Mouse (Mus musculus) liver, embryonic 13.5 days (tissue): ENCODE measurements at regions not wholly inside any gene's neighbourhood (a gene's known extent, or its start where the extent isn't known, plus 50 kb on each side); places are given as distances from the start of the nearest gene placed in this dataset.

ENCODE experiments used
- ATAC-seq: fragments of 200-750 bp; cut with Nextera tagmentation; 2 replicates; pipeline ENCODE4 v1.8.0; 2017; ENCODE audit warnings: low read depth, mild to moderate bottlenecking, moderate number of reproducible peaks, moderate library complexity
- DNase-seq: peaks from one replicate; pipeline ENCODE4 v3.0.0; 2022
- H3K27ac ChIP-seq: fragments of 300-500 bp; sonication (generic); 2 replicates; pipeline ENCODE4 v1.5.1; 2015; ENCODE audit warnings: moderate library complexity, mild to moderate bottlenecking, inconsistent platforms
- H3K27me3 ChIP-seq: fragments of 300-500 bp; sonication (generic); 2 replicates; pipeline ENCODE4 v1.6.1; 2015; ENCODE audit warnings: mild to moderate bottlenecking, inconsistent platforms
- H3K36me3 ChIP-seq: fragments of 300-500 bp; sonication (generic); 2 replicates; pipeline ENCODE4 v1.6.1; 2015; ENCODE audit warnings: mild to moderate bottlenecking, inconsistent platforms
- H3K4me1 ChIP-seq: fragments of 300-500 bp; sonication (generic); replicated peaks from 2 replicates; pipeline ENCODE4 v1.6.1; 2015; ENCODE audit warnings: inconsistent platforms
- H3K4me2 ChIP-seq: fragments of 300-500 bp; sonication (generic); 2 replicates; pipeline ENCODE4 v1.6.1; 2015; ENCODE audit warnings: inconsistent platforms, mild to moderate bottlenecking, moderate library complexity
- H3K4me3 ChIP-seq: fragments of 300-500 bp; sonication (generic); replicated peaks from 2 replicates; pipeline ENCODE4 v1.5.1; 2015; ENCODE audit warnings: mild to moderate bottlenecking, inconsistent platforms
- H3K9ac ChIP-seq: fragments of 300-500 bp; sonication (generic); 2 replicates; pipeline ENCODE4 v1.6.1; 2015; ENCODE audit warnings: mild to moderate bottlenecking, inconsistent platforms
- H3K9me3 ChIP-seq: fragments of 300-500 bp; sonication (generic); replicated peaks from 2 replicates; pipeline ENCODE4 v1.6.1; 2016; ENCODE audit warnings: inconsistent platforms
- WGBS: fragments of 180-500 bp; shearing (Covaris S2); methylation state at CpG from one replicate; pipeline ENCODE4 v1.1.7; 2015; ENCODE audit not compliant: insufficient replicate concordance; 5-methylcytosine and 5-hydroxymethylcytosine counted together

GRCm38 (mm10) chr6:31995977-31996376 lies 54.1 kb upstream of the 1700012A03Rik start:
- H3K4me2 ChIP-seq = no peak overlapping the region
- no peak overlapping the region for H3K4me3 ChIP-seq
- ATAC-seq = no peak
- H3K9me3 ChIP-seq = no peaks in the 10 kb centered on the region
- no peak for DNase-seq
- no peak overlapping the region for H3K27ac ChIP-seq
- 66% methylated on average over 7 of the region's 7 CpGs for WGBS
- H3K4me1 ChIP-seq = no peaks in the 10 kb centered on the region
- no peaks in the 10 kb centered on the region for H3K27me3 ChIP-seq
- no peak overlapping the region for H3K9ac ChIP-seq
- no peaks in the 10 kb centered on the region for H3K36me3 ChIP-seq

- no peaks in the 10 kb centered on the region for H3K4me1 ChIP-seq
- no peaks in the 10 kb centered on the region for H3K27me3 ChIP-seq
- no peak overlapping the region for H3K9ac ChIP-seq
- DNase-seq = no peak
- no peaks in the 10 kb centered on the region for H3K9me3 ChIP-seq
- no peak overlapping the region for H3K4me2 ChIP-seq
- H3K27ac ChIP-seq = no peak overlapping the region
- H3K36me3 ChIP-seq = no peaks in the 10 kb centered on the region
- H3K4me3 ChIP-seq = no peak overlapping the region
- WGBS = 47% methylated on average over 4 of the region's 4 CpGs
- no peak for ATAC-seq
Observed at GRCm38 (mm10) chr6:31995249-31995648, 54.8 kb upstream of the 1700012A03Rik start.

- Histone ChIP-seq H3K36me3 (no peaks in the 10 kb centered on the region), H3K27ac (no peak overlapping the region), H3K4me2 (no peak overlapping the region), H3K27me3 (no peaks in the 10 kb centered on the region), H3K9me3 (no peaks in the 10 kb centered on the region), H3K4me3 (no peak overlapping the region), H3K9ac (no peak overlapping the region), H3K4me1 (no peaks in the 10 kb centered on the region)
- WGBS = 33% methylated on average over 3 of the region's 3 CpGs
- ATAC-seq (no peak), DNase-seq (no peak)
Observed at GRCm38 (mm10) chr6:31985698-31986097, 64.3 kb upstream of the 1700012A03Rik start.

- Histone ChIP-seq H3K4me1 (no peaks in the 10 kb centered on the region), H3K4me2 (no peak overlapping the region), H3K27ac (no peak overlapping the region), H3K9ac (no peak overlapping the region), H3K36me3 (no peaks in the 10 kb centered on the region), H3K27me3 (no peaks in the 10 kb centered on the region), H3K4me3 (no peak overlapping the region), H3K9me3 (no peaks in the 10 kb centered on the region)
- no peak for DNase-seq
- WGBS = 66% methylated on average over 6 of the region's 6 CpGs
- ATAC-seq = no peak
Observed at GRCm38 (mm10) chr6:31976705-31977104, 73.3 kb upstream of the 1700012A03Rik start.

GRCm38 (mm10) chr6:31948063-31948481 lies 102.0 kb upstream of the 1700012A03Rik start:
- H3K4me3 ChIP-seq = no peak overlapping the region
- H3K4me2 ChIP-seq = no peak overlapping the region
- no peaks in the 10 kb centered on the region for H3K36me3 ChIP-seq
- ATAC-seq (no peak), DNase-seq (no peak)
- 34% methylated on average over 4 of the region's 4 CpGs for WGBS
- H3K4me1 ChIP-seq = no peaks in the 10 kb centered on the region
- no peak overlapping the region for H3K27ac ChIP-seq
- H3K9me3 ChIP-seq = no peaks in the 10 kb centered on the region
- H3K27me3 ChIP-seq = no peaks in the 10 kb centered on the region
- H3K9ac ChIP-seq = no peak overlapping the region

GRCm38 (mm10) chr6:31946572-31946971 lies 103.5 kb upstream of the 1700012A03Rik start:
- DNase-seq (no peak), ATAC-seq (no peak)
- H3K9me3 ChIP-seq = no peaks in the 10 kb centered on the region

GRCm38 (mm10) chr6:31945347-31945746 lies 104.7 kb upstream of the 1700012A03Rik start:
- WGBS = 64% methylated on average over 7 of the region's 7 CpGs
- H3K27ac ChIP-seq = no peak overlapping the region
- H3K9me3 ChIP-seq = no peaks in the 10 kb centered on the region
- H3K4me1 ChIP-seq = no peaks in the 10 kb centered on the region
- H3K36me3 ChIP-seq = no peaks in the 10 kb centered on the region
- H3K9ac ChIP-seq = no peak overlapping the region
- H3K4me3 ChIP-seq = no peak overlapping the region
- DNase-seq (no peak), ATAC-seq (no peak)
- H3K27me3 ChIP-seq = no peaks in the 10 kb centered on the region
- H3K4me2 ChIP-seq = no peak overlapping the region

More at GRCm38 (mm10) chr6:31946572-31946971, 103.5 kb upstream of the 1700012A03Rik start:
- 51% methylated on average over 5 of the region's 5 CpGs for WGBS
- Histone ChIP-seq H3K4me3 (no peak overlapping the region), H3K9ac (no peak overlapping the region), H3K4me2 (no peak overlapping the region), H3K36me3 (no peaks in the 10 kb centered on the region), H3K4me1 (no peaks in the 10 kb centered on the region), H3K27ac (no peak overlapping the region), H3K27me3 (no peaks in the 10 kb centered on the region)

- ATAC-seq = no peak
- no peaks in the 10 kb centered on the region for H3K36me3 ChIP-seq
- H3K9me3 ChIP-seq = no peaks in the 10 kb centered on the region
- DNase-seq = no peak
- no peak overlapping the region for H3K9ac ChIP-seq
- no peaks in the 10 kb centered on the region for H3K27me3 ChIP-seq
- H3K4me2 ChIP-seq = no peak overlapping the region
- WGBS = 71% methylated on average over 8 of the region's 8 CpGs
- H3K4me1 ChIP-seq = no peaks in the 10 kb centered on the region
- no peak overlapping the region for H3K27ac ChIP-seq
- no peak overlapping the region for H3K4me3 ChIP-seq
Observed at GRCm38 (mm10) chr6:31944546-31944945, 105.5 kb upstream of the 1700012A03Rik start.

GRCm38 (mm10) chr6:31942696-31943095 lies 107.3 kb upstream of the 1700012A03Rik start:
- H3K9me3 ChIP-seq = no peaks in the 10 kb centered on the region
- 49% methylated on average over 4 of the region's 4 CpGs for WGBS
- no peak for DNase-seq
- no peaks in the 10 kb centered on the region for H3K4me1 ChIP-seq
- H3K4me2 ChIP-seq = no peak overlapping the region
- no peaks in the 10 kb centered on the region for H3K27me3 ChIP-seq
- no peak for ATAC-seq
- no peak overlapping the region for H3K9ac ChIP-seq
- no peaks in the 10 kb centered on the region for H3K36me3 ChIP-seq
- no peak overlapping the region for H3K27ac ChIP-seq
- H3K4me3 ChIP-seq = no peak overlapping the region

GRCm38 (mm10) chr6:31938216-31938814 lies 111.7 kb upstream of the 1700012A03Rik start:
- 7% methylated on average over 20 of the region's 20 CpGs for WGBS
- DNase-seq = peak; percentile 3
- Histone ChIP-seq H3K4me1 (no peaks in the 10 kb centered on the region), H3K9me3 (no peaks in the 10 kb centered on the region), H3K9ac (no peak overlapping the region), H3K27me3 (no peaks in the 10 kb centered on the region; the same call in 1 of the 2 replicates), H3K27ac (no peak overlapping the region), H3K4me3 (peak overlapping the region; percentile 32; the same call in 1 of the 2 replicates), H3K36me3 (no peaks in the 10 kb centered on the region), H3K4me2 (peak overlapping the region; percentile 54)
- no peak for ATAC-seq

- DNase-seq = no peak
- ATAC-seq = no peak
- no peaks in the 10 kb centered on the region; the same call in 1 of the 2 replicates for H3K27me3 ChIP-seq
- no peaks in the 10 kb centered on the region for H3K4me1 ChIP-seq
- no peak overlapping the region for H3K27ac ChIP-seq
- 81% methylated on average over 12 of the region's 12 CpGs for WGBS
- H3K4me2 ChIP-seq = no peak overlapping the region
- no peaks in the 10 kb centered on the region for H3K9me3 ChIP-seq
- no peak overlapping the region for H3K4me3 ChIP-seq
- no peaks in the 10 kb centered on the region for H3K36me3 ChIP-seq
- no peak overlapping the region for H3K9ac ChIP-seq
Observed at GRCm38 (mm10) chr6:31937146-31937545, 112.9 kb upstream of the 1700012A03Rik start.

- Histone ChIP-seq H3K4me3 (no peak overlapping the region), H3K4me2 (no peak overlapping the region), H3K9me3 (no peaks in the 10 kb centered on the region), H3K9ac (no peak overlapping the region), H3K27me3 (no peaks in the 10 kb centered on the region; the same call in 1 of the 2 replicates), H3K27ac (no peak overlapping the region), H3K4me1 (no peaks in the 10 kb centered on the region), H3K36me3 (no peaks in the 10 kb centered on the region)
- DNase-seq (no peak), ATAC-seq (no peak)
- WGBS = 74% methylated on average over 10 of the region's 10 CpGs
Observed at GRCm38 (mm10) chr6:31934826-31935225, 115.2 kb upstream of the 1700012A03Rik start.
